Mouse (Mus musculus): ENCODE data around the gene Vti1a.

Gene Vti1a

DNA sequence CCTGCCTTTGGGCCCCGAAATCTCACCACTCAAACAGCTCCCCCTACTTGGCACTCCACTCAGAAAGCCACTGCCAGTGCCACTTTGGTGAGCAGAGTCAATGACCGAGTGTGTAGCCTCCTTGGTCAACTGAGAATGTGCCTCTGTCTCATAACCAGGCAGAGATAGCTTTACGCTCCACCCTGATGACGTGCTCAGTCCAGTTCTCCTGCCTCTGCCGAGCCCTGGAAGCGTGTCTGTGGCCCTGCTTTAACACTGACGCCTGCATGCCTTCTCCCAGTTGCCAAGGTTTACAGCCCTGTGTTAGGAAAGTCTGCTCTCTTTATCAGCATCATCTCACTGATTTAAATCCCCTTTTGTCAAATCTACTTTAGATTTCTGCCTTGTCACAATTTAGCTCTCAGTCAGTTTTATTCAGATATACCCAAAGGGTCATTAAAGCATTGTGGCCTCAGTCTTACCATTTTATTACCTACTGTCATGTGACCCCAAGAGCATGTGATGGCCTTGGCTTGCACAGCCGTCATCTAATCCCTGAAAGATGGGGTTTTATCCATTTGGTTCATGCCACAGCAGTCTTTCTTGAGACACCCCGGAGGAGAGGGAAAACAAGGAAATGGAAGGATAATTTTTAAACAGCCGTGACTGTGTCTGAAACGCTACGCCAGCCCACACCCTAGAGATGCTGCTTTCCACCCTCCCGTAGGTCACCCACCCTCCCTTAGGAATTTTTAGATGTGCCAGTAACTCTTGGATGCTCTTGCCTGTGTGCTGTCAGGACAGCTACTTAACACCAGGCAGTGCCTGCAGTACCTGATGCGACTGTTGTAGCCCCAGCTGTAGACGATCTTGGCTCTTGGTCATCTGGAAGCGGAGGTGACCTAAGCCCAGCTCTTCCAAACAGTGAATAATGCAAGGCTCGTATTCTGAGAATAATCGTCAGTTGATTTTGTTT, 269.5 kb downstream of the Vti1a start:
- DNase-seq (ENCODE audit: low read depth, low spot score), result no peak

GRCm38 (mm10) chr19:55587638-55588421, 271.7 kb downstream of the Vti1a start:
- no peak for DNase-seq (ENCODE audit: low read depth, low spot score)

- no peak for DNase-seq (ENCODE audit: low read depth, low spot score)
Observed at GRCm38 (mm10) chr19:55588948-55589896, 273.1 kb downstream of the Vti1a start.

GRCm38 (mm10) chr19:55592876-55593691, 277.0 kb downstream of the Vti1a start:
- DNase-seq (ENCODE audit: low read depth, low spot score), result no peak

GRCm38 (mm10) chr19:55593729-55594444, 277.8 kb downstream of the Vti1a start:
- DNase-seq (ENCODE audit: low read depth, low spot score), result no peak

DNA sequence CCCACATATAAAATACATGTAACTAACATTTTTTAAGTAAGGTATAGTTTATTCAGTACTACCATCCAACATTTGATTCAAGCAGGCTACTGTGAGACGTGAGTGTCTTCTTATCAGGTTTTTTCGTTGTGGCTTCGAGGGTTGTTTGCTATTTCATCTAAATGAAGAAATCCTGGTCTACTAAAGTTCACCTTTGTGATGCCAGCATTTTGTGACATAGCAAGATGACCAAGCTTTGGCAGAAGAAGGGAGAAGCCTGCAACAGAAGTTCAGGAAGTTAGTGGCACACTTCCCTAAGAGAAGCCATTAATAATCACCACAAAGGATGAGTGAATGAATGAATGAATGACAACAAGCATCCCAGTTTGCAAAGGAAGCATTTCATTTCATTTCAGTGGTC, 278.4 kb downstream of the Vti1a start:
- no peak for DNase-seq (ENCODE audit: low read depth, low spot score)

DNA sequence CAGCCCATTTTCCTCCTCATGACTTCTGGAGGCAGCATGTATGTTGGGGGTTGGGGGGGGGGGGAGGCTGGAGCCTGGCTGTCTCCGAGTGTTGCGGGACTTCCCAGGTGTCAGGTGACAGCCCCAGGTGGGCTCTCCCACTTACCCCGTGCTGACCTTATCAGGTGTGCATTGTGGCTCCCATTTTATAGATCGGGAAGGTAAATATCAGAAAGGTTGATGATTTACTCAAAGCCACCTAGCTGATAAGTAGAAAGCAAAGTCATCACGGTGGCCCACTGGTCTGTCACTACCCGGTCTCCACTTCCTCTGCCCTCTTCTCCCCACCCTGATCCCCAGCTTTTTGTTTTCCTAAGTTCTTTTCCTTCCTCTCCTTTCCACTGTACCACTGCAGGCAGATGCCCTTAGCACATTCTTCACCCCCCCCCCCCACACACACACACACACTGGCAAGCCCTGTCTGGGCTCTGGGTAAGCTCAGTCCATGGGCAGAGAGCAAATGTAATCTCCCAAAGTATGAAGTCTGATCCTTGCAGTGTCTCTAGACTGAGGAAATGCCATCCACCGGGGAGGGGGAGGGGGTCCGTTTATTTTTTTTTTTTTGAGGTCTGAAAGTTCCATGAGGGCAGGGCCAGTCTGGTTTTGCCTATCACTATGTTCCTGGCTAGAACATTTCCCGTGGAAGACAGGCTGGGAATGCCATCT, 280.0 kb downstream of the Vti1a start:
- no peak for DNase-seq (ENCODE audit: low read depth, low spot score)

DNA sequence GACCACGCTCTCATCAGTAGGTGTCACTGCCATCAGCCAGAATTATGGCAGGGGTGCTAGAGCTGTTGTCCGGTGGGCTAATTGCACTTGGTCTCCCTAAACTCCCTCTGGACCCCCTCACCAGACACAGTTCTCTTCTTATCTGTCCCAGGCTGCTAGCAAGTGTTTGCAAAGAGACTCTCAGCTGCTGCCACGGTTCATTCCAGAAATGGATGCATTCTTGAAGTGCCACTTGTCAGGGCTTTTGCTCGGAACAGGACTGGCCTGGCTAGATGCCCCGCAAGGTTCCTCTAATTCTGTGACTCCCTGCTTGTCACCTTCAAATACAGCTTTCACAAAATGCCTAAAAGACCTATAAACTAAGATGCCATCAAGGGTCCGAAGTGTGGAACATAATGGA, 280.7 kb downstream of the Vti1a start:
- no peak for DNase-seq (ENCODE audit: low read depth, low spot score)

- DNase-seq (ENCODE audit: low read depth, low spot score), result no peak
Observed at GRCm38 (mm10) chr19:55597296-55597695, 281.2 kb downstream of the Vti1a start.

- no peak for DNase-seq (ENCODE audit: low read depth, low spot score)
Observed at GRCm38 (mm10) chr19:55597951-55598350, 281.9 kb downstream of the Vti1a start.

DNA sequence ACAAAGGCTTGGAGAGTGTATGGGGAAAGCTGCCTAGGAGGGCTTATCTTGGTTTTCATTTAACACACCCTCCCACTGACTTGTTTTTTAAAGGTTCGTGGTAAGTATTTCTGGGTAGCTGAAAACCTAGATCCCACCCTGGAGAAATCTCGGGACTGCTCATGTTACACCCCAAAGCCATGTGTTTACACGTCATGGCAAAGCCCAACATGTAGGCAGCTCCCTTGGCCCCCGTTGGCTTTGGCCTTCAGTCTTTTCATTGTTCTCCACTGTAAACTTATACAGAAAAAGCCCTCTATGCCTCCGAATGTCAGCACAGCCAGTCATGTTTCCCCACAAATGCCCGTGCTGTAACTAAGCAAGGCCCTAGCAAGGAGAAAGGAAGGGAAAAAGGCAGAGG, 283.0 kb downstream of the Vti1a start:
- DNase-seq (ENCODE audit: low read depth, low spot score), result no peak

- DNase-seq (ENCODE audit: low read depth, low spot score), result no peak
Observed at GRCm38 (mm10) chr19:55607725-55608124, 291.6 kb downstream of the Vti1a start.

GRCm38 (mm10) chr19:55608858-55609375, 292.8 kb downstream of the Vti1a start:
- no peak for DNase-seq (ENCODE audit: low read depth, low spot score)

DNA sequence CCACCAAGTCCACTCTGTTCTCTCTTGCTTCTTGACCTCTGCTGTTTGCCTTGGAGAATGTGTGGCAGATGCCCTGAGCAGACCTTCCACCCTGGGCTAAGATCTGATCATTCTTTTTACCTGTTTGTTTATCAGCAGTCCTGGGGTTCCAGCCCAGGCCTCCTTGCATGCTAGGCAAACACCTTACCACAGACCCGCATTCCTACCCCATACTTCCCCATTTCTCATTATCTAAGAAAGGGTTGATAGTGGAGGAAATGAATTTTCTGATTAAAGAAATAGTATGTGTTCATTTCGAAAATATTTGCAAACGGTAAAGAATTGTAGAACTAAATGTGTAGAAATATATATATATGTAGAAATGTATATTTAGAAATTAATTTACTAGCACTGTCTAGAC, 293.7 kb downstream of the Vti1a start:
- no peak for DNase-seq (ENCODE audit: low read depth, low spot score)

DNA sequence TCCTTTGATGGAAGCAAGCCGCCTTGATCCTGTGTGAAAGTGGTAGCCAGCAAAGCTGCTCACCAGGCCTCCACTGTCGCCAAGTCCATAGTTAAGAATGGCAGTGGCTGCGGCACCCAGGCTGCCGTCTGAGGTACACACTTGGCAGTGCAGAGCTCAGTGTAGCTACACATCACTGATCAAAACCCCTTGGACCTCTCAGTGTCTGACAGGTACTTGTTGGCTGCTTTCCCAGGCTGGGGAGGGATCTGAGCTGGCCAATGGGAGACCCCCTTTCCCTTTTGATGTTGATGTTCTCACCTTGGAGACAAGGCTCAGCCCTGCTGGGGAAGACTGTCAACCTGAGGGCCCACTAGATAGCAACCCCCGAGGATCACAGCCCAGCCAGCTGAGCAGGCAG, 299.6 kb downstream of the Vti1a start:
- no peak for DNase-seq (ENCODE audit: low read depth, low spot score)

DNA sequence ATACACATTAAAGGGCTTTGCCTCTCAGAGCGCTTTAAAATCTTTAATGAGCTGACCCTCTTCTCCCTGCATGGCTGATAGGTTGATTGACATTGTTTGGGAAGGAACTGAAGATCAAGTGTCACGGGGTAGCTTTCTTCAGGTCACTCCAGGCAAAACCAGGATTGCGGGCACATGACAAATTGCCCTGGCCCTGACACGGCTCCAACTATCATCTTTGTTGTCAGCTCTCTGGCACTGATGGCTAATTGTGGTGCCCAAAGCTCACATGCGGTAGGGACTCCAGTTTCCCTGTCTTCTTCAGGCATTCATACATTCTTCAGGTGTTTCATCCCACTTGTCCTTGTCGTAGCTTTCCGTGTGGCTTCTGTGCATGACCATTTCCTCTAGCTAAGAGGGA, 300.2 kb downstream of the Vti1a start:
- no peak for DNase-seq (ENCODE audit: low read depth, low spot score)

DNA sequence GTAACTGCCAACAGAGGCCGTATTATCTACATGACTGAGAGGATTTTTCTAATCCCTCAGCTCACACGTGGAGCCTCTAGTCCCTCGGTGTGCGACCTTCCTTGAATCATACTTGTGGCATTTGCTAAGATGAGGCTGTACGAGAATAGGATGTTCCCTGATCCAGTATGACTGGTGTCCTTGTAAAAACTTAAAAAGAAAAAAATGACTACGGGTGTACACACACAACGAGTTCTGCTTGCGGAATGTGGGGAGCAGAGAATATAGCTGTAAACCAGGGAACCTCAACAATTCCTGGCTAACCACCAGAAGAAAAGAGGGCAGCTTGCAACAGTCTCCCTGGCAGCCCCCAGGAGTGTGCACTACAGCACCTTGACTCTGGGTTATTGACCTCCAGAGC, 300.8 kb downstream of the Vti1a start:
- DNase-seq (ENCODE audit: low read depth, low spot score), result no peak

GRCm38 (mm10) chr19:55618546-55618945, 302.5 kb downstream of the Vti1a start:
- DNase-seq (ENCODE audit: low read depth, low spot score), result no peak

DNA sequence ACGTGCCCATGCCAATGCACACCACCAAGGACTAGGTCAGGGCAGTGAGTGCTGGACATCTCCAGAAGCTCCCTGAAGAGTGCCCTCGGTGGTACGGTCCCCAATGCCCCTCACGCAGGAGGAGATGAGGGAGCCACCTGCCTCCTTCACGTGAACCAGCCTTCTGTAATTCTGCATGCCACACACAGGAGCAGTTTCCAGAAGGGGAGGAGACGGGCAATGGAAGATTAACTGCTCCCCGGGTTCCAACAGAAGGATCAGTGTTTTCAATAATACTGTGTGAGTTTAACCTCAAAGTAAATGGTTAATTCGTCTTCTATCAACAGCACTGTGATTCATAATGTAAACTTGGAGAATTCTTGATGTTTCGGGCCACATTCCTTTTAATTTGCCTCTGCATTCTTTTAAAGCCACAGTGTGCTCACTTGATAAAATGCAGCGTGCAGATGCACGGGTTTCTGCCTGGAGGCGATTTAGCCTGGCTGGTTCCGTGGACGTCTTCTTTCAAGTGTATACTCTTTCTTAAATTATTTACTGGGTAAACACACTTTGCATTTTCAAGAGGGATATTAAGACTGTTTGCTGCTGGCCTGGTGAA, 304.4 kb downstream of the Vti1a start:
- no peak for DNase-seq (ENCODE audit: low read depth, low spot score)
